Mouse (Mus musculus) erythroblast, embryonic 14.5 days (primary cell): ENCODE results near the gene Klf14.

Experiments used
- GATA1 ChIP-seq: IDR thresholded peaks from 2 replicates; pipeline ENCODE4 v1.6.1; 2012; ENCODE audit warnings: low read length, inconsistent platforms, mixed read lengths
- TAL1 ChIP-seq: IDR thresholded peaks from 3 replicates; pipeline ENCODE4 v1.6.1; 2012; ENCODE audit warnings: low read length, inconsistent platforms, mixed read lengths

DNA sequence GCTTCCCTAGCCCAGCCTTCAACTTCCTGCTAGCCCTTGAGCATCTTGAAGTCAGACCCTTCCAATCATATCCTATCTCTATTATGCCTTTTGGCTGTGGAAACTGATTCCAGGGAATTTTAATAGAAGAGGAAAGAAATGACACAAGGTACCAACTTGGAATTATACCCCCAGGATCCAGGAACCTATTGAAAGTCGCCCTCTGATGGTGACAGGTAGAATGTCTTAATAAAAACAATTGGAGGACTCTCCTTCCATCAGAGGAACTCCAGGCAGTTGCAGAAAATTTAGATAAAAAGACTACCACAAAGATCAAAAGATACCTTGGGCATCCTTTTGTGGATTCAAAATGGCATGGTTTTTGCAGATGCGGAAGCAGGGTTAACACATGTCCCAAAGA lies 36.1 kb downstream of the Klf14 start:
- TF ChIP-seq GATA1 (no peak), TAL1 (no peak)
